Mouse (Mus musculus): ENCODE results near the gene Uggt1.

DNA sequence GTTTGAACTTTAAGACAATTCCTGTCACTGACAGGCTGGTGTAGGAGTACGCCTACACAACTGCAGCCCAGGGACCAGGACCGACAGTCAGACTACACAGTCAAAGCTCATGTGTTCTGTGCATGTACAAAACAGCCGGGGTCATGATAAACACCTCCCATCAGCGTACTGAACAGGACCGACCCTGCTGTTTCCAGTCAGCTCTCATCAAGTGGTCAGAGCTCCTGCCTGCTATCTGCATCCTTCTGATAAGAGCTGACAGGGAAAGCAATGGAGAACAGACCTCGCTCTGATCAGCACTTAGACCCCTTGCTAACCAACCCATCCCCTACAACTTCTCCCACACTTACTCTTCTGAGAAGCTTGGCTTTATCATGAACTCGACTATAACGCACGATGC lies 83.3 kb downstream of the Uggt1 start:
- no peak for TF ChIP-seq CTCF (IDR thresholded peaks at IDR 0.05)
- no peak for TF ChIP-seq EP300 (IDR thresholded peaks at IDR 0.05)

Data from lung, postnatal 0 days (tissue).